Mouse (Mus musculus): ENCODE measurements around the gene Cnpy1.

Gene Cnpy1

DNA sequence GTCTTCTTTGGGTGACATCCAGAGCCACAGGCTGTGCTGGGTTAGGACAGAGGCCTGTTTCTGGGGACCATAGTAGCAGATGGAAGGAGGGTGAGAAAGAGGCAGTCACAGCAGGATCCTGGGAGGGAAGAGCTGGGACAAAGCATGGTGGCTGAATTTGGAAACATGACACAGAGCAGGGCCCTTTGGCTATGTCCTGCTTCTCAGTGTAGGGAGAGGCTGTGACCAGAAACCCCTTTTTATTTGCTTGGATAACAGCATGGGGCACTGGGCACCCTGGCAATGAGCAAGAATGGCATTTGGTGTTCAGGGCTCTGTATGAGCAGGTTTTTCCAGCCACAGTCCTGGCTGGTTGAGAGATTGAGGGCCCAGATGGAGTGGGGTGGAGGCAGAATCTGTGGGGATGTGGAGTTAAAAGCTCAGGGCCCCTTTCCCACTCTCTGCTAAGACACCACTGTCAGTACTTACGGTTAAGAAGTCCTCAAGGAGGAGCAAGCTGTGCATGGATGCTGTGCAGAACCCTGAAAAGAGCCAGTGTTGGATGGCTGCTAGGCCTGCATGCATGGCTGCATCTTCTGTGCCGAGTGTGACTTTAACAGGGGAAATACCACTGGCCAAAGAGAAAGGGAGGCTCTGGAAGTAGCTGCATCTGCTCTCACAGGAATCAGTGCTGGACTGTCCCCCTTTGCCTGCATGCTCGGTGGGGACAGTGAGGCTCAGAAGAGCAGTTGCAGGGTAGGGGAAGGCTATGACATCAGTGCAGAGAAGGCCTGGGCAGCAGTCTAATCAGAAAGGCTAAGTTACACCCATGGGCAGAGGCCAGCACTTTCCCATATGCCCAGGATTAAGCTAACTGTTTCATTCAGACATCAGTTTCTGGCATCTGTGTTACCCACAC lies 54.2 kb downstream of the Cnpy1 start:
- DNase-seq (ENCODE audit: low spot score in 2 of 2), result no peak

DNA sequence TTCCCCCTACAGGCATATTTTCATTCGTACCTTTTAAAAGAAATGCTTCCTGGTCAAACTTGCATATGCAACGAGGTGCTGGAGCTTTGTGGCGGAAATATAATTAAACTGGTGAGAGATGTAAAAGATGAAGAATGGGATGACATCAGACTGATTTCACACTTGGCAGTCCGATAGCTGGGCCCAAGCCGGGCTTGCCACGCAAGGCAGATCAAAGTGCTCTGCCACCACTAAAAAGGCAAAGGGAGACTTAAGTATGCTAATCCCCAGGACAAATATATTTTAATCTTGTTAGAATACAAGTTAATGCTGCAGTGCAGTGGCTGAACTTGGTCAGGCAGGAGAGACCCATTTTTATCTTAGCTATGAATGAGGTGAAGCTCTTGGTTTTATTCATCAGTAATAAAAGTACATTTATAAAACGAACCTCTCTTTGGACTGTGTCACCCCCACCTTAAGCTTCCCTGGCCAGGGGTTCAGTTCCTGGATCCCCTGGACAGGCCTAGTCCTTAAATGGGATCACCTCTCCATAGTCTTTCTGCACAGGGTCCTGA lies 66.3 kb downstream of the Cnpy1 start:
- no peak for DNase-seq (ENCODE audit: low spot score in 2 of 2)

DNA sequence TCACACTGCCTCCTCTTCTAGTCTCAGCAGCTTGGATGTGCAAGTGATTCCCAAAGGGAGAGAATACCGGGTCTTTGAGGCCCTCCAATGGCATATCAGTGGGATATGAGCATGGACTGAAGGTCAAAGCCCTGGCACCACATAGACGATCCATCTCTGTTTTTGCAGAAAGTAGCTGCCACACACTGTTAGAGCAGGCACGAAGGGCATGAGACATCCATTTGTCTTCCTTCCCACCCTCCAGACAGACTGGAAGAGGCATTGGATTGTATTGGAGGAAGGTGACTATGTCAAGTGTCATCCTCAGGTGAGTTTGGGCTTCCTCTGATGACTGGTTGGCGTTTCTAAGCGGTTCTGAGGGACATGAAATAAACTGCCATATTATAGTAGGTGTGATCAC lies 67.3 kb downstream of the Cnpy1 start:
- DNase-seq (ENCODE audit: low spot score in 2 of 2), result no peak

DNA sequence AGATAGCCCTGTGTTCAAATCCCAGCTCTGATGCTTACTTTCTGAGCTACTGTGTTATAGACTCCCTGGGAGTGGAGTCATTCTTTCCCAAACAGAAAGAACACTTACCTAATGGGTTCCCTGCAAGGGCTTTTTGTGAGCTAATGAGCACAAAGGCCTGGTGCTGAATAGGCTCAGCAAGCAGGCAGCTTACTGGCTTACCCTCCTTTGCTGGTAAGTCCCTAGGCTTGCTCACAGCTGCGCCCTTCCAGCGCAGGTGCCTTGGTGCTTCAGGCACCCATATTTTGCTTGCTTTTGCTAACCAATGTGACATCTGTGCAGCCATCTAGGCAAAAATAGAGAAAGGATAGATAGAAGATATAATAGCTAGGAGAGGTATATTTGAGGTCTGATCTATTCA lies 69.0 kb downstream of the Cnpy1 start:
- DNase-seq (ENCODE audit: low spot score in 2 of 2), result no peak

DNA sequence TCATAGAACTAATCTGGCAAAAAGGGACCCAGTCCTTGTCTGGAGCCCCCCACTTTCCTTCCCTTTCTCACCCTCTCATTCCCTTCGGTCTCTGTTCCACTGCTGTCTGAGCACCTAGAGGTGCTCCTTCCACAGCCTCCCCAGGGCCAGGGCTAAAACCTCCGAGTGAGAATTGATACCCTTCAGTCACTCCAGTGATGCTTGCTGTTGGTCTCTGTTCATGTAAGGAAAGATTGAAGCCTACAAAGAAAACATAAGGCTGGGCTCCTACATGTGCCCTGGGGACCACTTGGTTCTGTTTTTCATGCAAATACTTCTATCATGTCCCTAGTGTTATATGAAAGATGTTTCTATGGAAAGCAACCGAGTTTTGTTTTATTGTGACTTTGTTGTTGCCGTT lies 69.6 kb downstream of the Cnpy1 start:
- DNase-seq (ENCODE audit: low spot score in 2 of 2), result no peak

DNA sequence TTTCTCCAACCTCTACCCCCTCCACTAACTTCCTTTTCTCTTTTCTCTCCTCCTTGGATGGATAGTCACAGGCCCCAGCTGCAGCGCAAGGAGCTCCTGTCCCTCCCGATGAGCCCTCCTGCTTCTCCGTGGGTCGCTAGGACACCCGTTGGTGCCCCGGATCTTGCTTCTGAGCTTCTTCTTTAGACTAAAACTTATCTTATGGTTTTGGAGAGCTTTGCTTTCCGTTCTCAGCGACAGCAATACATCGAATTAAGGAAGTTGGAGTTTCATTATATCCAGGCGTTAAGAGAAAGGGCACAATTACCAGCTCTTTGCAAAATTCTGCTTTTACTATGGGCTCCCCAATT lies 70.1 kb downstream of the Cnpy1 start:
- DNase-seq (ENCODE audit: low spot score in 2 of 2), result no peak

DNA sequence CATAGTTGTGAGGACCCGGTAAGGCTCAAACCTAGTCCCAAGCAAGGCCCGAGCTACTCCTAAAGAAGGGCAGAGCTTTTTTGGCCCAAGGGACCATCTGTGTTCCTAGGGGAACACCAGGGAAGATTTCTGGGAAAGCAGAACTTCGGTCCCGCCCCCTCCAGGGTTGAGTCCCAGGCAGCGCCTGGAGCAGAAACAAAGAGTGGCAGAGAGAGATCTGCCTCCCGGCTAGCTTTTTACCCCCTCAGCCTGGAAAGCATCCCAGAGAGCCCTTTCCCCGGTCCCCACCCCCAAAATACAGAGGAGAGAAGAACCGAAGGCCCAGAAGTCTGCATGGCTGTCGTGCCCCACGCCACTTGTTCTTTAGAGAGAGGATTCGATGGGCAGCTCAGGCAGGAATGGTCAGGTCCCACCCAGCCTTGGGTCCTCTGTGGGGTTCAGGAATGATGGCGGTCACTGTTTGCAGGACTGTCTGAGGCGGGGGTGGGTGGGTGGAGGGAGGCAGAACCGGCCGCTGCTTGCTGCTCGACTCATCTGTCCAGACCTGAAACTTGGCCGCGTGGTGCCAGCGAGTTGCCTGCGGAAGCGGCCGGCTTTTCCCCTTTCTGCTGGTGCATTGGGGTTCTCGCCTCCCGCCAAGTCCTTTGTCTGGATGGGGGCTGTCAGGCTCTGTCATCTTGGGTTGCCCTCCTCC lies 70.6 kb downstream of the Cnpy1 start:
- DNase-seq (ENCODE audit: low spot score in 2 of 2), result no peak

DNA sequence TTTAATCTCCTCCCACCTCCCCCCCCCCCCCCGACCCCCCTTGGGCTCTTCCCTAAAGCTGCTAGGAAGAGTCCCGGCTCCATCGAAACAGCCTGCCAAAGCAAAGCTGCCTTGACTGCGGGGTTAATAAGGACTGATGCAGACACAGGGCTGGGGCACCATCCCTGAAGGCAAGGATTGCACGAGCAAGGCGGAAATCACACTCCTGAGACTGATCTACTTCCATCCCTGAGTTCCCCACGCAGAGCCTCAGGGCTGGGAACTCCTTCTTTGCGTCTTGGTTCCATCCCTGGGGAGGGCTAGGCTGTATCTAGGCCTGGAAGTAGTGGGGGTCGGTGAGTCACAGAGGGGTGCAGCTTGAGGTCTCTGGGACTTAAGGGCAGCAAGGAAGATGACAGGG lies 71.5 kb downstream of the Cnpy1 start:
- DNase-seq (ENCODE audit: low spot score in 2 of 2), result no peak

DNA sequence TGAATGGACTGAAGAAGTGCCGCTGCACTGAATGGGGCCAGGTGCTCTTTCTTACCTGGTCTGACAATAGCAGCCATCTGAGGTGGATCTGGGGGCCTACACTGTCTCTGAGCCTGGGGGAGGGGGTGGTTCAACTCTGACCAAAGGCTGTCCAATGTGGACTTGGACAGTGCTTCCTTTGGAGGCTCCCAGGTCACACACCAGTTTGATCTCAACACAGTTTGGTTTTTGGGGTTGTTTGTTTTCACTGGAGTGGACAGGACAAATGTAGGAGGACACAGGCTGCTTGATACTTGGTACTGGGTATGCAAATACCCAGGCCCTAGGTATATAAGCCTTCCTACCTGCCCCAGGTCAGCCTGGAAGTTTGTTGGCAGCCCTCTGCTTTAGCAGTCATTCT lies 71.9 kb downstream of the Cnpy1 start:
- DNase-seq (ENCODE audit: low spot score in 2 of 2), result no peak

DNA sequence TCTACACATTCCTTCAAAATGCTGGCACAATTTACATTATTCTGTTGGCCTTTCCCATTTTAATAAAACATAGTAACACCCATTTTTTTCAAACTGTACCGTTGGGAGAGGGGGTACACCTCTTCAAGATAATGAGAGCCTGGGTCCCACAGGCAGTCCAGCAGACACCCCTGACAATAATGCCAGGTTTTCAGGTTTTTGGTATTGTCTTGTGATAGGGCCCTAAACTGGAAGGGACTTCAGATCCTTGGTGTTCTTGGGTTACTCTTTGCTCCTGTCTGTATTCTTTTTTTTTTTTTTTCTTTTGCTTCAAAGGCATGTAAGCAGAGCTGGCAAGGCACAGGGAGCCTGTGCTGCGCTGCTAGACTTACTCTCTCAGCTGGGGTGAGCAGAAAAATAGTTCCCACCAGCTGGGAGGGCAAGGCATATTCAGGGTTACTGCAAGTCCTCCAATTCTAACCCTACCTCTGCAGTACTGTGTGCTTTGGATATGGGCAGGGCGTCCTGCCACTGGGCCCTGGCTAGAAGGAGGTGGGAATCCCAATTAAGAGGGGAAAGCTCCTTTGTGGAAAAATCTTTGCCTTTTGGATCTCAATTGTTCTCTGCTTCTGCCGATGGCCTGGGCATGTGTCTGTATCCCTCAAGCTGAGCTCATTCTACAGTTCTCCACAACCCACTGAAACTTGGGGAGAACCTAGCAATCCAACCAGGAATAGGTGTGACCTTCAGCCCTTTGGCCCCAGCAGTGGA lies 72.5 kb downstream of the Cnpy1 start:
- no peak for DNase-seq (ENCODE audit: low spot score in 2 of 2)

DNA sequence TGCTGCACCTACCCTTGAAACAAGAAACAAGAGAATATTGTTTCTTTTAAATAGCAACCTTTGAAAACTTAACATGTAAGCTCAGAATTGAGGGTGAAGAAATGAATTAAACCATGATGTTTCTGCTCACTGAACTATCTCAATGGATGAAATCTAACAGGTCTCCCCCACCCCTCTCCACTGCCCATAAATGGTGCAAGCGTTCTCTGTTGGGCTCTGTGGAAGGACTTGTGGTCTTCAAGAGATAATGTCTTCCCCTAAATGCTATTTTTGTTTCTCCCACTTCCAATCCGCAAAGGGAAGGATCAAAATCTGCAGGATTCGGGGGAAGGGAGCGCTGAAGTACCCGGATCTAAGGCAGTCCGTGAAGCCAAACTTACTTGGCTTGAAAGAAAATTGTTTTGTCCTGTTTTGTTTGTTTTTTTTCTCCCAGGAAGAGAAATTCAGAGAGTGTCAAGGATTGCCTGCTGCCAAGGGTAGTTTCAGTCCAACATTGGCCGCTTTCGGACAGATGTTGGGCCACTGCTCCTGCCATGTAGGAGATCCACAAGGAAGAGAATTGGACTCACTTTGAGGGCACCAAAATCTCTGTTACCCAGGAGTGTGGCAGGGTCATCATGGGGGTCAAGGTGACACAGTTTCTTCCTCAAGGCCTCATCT lies 73.2 kb downstream of the Cnpy1 start:
- DNase-seq (ENCODE audit: low spot score in 2 of 2), result no peak

DNA sequence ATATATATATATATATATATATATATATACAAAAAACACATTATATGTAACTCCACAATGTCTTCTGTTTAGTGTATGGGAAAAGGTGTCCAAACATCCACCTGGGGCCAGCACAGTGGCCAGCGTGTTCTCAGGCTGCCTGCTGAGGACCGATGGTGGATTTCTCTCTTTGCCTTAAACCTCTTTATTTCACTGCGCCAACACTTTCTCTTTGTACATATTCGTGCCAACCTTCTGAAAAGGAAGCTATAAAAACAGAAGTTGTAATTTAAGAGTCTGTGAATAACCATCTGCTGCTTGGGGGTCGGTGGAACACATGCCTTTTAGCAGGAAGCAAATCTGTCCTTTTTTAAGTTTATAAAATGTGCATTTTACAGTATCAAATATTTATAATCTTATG lies 73.9 kb downstream of the Cnpy1 start:
- DNase-seq (ENCODE audit: low spot score in 2 of 2), result no peak

DNA sequence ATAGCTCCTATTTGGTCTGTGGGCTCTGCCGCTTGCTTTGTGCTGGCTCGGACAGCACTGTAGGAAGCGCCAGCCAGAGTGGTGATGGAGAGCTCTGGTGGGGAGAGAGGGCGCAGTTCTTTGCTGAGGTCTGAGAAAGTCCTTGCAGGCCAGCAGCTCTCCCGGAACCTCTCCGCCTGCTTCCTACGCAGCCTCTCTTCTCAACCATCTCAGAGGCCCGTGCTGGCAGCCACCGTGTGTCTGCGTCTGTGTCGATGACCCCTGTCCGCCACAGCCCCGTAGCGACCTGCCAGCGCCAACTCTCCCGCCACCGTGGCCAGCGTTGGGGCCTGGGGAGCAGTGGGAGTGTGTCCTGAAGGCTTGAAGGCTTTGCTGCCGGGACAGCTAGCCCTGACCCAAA lies 74.7 kb downstream of the Cnpy1 start:
- no peak for DNase-seq (ENCODE audit: low spot score in 2 of 2)

DNA sequence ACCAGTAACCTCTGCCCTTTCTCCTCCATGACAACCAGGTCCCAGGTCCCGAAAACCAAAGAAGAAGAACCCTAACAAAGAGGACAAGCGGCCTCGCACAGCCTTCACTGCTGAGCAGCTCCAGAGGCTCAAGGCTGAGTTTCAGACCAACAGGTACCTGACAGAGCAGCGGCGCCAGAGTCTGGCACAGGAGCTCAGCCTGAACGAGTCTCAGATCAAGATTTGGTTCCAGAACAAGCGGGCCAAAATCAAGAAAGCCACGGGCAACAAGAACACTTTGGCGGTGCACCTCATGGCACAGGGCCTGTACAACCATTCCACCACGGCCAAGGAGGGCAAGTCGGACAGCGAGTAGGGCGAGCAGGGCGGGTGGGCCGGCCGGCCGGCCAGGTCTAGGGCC lies 75.5 kb downstream of the Cnpy1 start:
- no peak for DNase-seq (ENCODE audit: low spot score in 2 of 2)

DNA sequence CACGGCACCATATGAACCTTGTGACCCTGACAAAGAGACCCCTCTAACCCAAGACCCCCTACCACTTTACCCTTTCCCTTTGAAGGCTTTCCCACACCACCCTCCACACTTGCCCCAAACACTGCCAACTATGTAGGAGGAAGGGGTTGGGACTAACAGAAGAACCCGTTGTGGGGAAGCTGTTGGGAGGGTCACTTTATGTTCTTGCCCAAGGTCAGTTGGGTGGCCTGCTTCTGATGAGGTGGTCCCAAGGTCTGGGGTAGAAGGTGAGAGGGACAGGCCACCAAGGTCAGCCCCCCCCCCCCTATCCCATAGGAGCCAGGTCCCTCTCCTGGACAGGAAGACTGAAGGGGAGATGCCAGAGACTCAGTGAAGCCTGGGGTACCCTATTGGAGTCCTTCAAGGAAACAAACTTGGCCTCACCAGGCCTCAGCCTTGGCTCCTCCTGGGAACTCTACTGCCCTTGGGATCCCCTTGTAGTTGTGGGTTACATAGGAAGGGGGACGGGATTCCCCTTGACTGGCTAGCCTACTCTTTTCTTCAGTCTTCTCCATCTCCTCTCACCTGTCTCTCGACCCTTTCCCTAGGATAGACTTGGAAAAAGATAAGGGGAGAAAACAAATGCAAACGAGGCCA lies 76.3 kb downstream of the Cnpy1 start:
- DNase-seq (ENCODE audit: low spot score in 2 of 2), result no peak

DNA sequence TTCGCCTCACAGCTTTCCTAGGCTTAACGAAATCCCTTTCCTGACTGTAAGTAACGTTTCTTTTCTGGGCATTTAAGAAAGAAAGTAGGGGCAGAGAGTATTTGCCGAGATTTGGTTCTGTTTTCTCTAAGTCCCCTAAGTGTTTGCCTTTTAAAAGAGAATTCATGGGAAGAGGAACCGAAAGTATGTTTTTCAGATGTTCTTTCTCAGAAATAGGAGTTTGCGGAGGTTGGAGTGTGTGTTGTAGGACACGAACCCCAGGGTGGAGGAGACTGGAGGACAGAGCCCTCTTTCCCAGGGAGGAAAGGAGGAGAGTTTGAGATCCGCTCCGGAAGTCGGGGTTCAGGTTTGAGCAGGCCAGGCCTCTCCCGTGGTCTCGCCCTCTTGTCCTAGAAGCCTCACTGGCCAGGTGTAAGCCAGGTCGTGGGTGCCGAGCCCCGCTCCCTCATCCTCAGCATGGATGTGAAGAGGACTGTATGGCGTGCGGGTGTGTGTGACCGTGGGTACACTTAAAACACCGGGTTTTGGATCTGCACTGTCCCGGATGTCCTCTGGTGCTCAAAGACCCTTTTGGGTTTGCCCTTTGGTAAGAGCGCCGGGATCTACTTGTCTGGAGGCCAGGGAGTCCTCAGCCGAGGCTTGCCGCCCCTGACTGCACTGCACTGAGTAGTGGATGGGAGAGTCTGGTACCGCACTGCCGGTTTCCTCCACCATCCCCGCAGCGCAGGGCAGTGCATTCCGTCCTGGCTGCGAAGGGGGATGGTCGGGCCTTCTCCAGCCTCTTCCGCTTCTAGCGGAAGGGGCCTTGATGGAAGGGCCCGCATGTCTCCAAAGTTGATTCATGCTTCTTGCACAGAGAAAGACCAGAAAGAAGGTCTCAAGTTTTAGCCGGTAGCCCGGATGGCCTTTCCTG lies 77.1 kb downstream of the Cnpy1 start:
- DNase-seq (ENCODE audit: low spot score in 2 of 2), result no peak

DNA sequence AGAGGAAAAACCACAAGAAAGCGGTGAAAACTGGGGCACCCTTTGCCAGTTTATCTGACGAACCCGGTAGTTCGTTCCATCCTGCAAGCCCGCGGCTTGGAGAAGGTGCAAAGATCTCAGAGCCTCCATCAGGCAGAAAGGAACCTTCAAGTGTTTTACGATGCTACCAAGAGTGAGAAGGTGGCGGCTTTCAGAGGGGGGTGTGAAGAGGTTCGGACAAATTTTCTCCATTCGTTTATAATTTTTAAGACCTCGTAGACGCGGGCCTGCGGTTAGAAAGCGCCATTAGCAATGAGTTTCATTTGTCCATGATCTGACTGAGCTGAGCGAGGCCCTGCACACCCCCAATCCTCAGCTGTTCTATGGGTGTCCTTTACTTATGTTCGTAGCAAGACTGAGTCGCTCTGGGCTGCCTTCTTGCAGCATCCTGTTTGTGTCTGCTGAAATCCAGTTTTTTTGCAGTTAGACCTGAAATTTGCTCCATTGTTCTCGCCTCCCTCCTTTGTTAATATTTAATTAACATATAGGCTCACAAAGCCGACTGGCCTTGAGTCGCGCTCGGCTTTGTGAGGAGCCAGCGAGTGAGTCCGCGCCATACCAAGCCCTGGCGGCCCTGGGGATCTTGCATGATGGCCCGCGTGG lies 77.9 kb downstream of the Cnpy1 start:
- peak in 1 of 2 experiments; percentile 32 for DNase-seq (ENCODE audit: low spot score in 2 of 2)

DNA sequence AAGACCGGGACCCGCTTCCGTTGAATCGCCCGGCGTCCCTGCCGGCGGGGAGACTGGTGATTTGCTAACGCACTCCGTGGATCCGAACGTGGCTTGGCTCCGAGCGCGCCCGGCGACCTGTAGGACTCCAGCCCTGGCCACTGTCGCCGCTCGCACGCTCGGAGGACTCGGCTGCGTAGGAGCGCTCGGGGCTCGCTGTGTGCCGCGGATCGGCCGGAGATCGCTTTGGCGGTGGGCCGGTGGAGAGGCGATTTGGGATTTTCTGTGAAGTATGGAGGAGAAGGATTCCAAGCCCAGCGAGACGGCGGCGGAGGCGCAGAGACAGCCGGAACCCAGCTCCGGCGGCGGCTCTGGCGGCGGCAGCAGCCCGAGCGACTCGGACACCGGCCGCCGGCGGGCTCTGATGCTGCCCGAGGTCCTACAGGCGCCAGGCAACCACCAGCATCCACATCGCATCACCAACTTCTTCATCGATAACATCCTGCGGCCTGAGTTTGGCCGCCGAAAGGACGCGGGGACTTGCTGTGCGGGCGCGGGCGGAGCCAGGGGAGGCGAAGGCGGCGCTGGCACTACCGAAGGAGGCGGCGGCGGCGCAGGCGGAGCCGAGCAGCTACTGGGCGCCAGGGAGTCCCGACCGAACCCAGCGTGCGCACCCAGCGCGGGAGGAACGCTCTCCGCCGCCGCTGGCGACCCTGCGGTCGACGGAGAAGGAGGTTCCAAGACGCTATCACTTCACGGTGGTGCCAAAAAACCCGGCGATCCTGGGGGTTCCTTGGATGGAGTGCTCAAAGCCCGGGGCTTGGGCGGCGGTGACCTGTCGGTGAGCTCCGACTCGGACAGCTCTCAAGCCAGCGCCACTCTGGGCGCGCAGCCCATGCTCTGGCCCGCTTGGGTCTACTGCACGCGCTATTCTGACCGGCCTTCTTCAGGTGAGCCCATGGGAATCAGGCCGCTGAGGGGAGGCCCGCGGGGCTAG lies 79.1 kb downstream of the Cnpy1 start:
- no peak for DNase-seq (ENCODE audit: low spot score in 2 of 2)
